Mouse (Mus musculus) testis, adult 2 months (tissue): ENCODE results near the gene Notch1. TPM values are rescaled to one million over a fixed set of nuclear protein-coding genes. Genes with fewer than 3 reads are reported as not detected.
A peak's percentile ranks its signal among the peaks of the same experiment; 100 is the strongest.

Source experiments
- H3K27ac ChIP-seq: fragments of 200-500 bp; 2 replicates; pipeline ENCODE4 v1.5.1; 2012; ENCODE audit warnings: low read depth, low read length; ENCODE audit not compliant: control insufficient read depth, insufficient read depth
- H3K27me3 ChIP-seq: fragments of 200-500 bp; 2 replicates; pipeline ENCODE4 v1.6.1; 2012; ENCODE audit warnings: mild to moderate bottlenecking, low read length, moderate library complexity; ENCODE audit not compliant: control insufficient read depth, insufficient read depth
- H3K36me3 ChIP-seq: fragments of 200-500 bp; 2 replicates; pipeline ENCODE4 v1.6.1; 2012; ENCODE audit warnings: mild to moderate bottlenecking, low read length; ENCODE audit not compliant: control insufficient read depth, insufficient read depth
- H3K4me1 ChIP-seq: fragments of 200-500 bp; 2 replicates; pipeline ENCODE4 v1.6.1; 2012; ENCODE audit warnings: low read length; ENCODE audit not compliant: control insufficient read depth, insufficient read depth
- H3K4me3 ChIP-seq: fragments of 200-500 bp; 2 replicates; pipeline ENCODE4 v1.5.1; 2012; ENCODE audit warnings: low read depth, mild to moderate bottlenecking, low read length, moderate library complexity, mixed read lengths; ENCODE audit not compliant: control insufficient read depth
- CTCF ChIP-seq: fragments of 200-500 bp; IDR thresholded peaks from 2 replicates; pipeline ENCODE4 v1.5.1; 2012; ENCODE audit warnings: low read depth, mild to moderate bottlenecking, inconsistent platforms, low read length, moderate library complexity; ENCODE audit not compliant: control insufficient read depth, insufficient read depth, insufficient replicate concordance
- POLR2A ChIP-seq: fragments of 200-500 bp; IDR thresholded peaks from 2 replicates; pipeline ENCODE4 v1.6.1; 2012; ENCODE audit warnings: low read depth, mild to moderate bottlenecking, inconsistent platforms, low read length, moderate library complexity; ENCODE audit not compliant: control insufficient read depth
- polyA plus RNA-seq: library from polyadenylated mRNA; depleted of rRNA; stranded (reverse); fragments of >200 nt; gene quantifications from 2 replicates; pipeline ENCODE4 v1.2.3, GENCODE M21; 2012

The Notch1 gene
- polyA plus RNA-seq, 1 experiment: 3.0 TPM

DNA sequence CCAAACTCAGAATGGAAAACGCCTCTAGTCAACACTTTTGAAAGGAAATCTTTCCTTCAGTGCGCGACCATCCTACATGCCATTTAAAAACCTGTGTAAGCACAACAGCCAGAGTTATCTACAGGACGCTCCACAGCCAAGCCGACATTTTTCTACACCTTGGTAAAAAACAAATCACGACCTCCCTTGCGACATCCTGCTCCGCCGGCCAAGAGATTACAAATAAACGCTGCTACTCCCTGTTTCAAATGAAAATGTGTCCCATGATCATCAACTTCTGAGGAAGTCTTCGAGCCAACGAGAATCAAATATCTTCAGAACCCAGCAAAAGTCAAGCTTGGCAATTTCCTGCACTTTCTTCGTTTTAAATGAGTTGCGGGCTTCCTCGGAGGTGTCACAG is 72.1 kb downstream of the Notch1 start:
- Histone ChIP-seq H3K4me1 (peaks cover 4% of the 10 kb centered on the region), H3K36me3 (peaks cover 5% of the 10 kb centered on the region), H3K27me3 (no peaks in the 10 kb centered on the region), H3K4me3 (peak overlapping the region; percentile 81), H3K27ac (peak overlapping the region; percentile 79)
- TF ChIP-seq CTCF: no peak
- TF ChIP-seq POLR2A: no peak

- no peak overlapping the region for H3K27ac ChIP-seq
- peaks cover 4% of the 10 kb centered on the region for H3K4me1 ChIP-seq
These were observed 72.6 kb downstream of the Notch1 start for GRCm38 (mm10) chr2:26443876-26444275.

DNA sequence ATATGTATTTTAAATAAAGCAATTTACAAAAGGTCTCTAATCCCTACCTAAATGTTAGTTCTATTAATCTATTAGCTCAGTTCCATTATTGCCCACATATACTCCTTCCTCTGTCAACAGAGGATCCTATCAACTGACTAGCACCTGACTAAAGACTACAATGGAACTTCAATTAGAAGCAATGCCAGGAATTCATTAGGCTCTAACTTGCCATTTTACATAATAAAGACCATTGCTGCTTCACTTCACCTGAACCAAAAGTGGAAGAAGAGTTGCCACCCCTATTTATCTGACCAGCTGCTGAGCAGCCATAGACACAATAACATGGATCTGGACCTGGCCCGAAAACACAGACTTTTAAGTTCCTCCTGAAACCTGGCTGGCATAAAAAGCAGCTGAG is 73.6 kb downstream of the Notch1 start:
- H3K27me3 ChIP-seq: no peaks in the 10 kb centered on the region
- no peak overlapping the region for H3K27ac ChIP-seq
- peaks cover 9% of the 10 kb centered on the region for H3K36me3 ChIP-seq
- peaks cover 4% of the 10 kb centered on the region for H3K4me1 ChIP-seq
- H3K4me3 ChIP-seq: no peak overlapping the region
- TF ChIP-seq POLR2A: no peak
- TF ChIP-seq CTCF: no peak

More at GRCm38 (mm10) chr2:26443876-26444275, 72.6 kb downstream of the Notch1 start:
- no peak for TF ChIP-seq POLR2A
- no peak for TF ChIP-seq CTCF
- H3K36me3 ChIP-seq: peaks cover 5% of the 10 kb centered on the region
- H3K27me3 ChIP-seq: no peaks in the 10 kb centered on the region
- peak overlapping the region; percentile 81 for H3K4me3 ChIP-seq

DNA sequence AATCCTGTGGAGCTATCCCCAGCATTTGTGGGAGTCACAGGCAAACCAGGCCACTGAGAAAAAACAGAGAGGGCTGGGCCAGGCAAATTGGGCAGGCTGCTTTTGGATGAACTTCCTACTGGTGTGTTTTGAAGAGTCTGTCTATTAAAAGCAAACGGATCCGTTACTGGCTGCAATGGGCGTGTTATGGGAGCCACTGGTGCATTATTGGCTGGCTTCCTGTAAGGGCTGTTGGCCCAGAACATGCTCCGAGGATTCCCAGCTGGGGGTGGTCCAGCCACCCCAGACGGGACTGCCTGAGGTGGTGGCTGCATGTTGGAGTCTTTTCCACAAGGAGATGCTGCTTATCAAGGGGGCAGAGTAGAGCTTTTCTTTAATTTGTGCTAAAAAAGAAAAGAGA is 74.8 kb downstream of the Notch1 start:
- no peaks in the 10 kb centered on the region for H3K27me3 ChIP-seq
- H3K27ac ChIP-seq: no peak overlapping the region
- peaks cover 3% of the 10 kb centered on the region for H3K4me1 ChIP-seq
- peaks cover 9% of the 10 kb centered on the region for H3K36me3 ChIP-seq
- TF ChIP-seq CTCF: no peak
- no peak for TF ChIP-seq POLR2A
- no peak overlapping the region for H3K4me3 ChIP-seq

DNA sequence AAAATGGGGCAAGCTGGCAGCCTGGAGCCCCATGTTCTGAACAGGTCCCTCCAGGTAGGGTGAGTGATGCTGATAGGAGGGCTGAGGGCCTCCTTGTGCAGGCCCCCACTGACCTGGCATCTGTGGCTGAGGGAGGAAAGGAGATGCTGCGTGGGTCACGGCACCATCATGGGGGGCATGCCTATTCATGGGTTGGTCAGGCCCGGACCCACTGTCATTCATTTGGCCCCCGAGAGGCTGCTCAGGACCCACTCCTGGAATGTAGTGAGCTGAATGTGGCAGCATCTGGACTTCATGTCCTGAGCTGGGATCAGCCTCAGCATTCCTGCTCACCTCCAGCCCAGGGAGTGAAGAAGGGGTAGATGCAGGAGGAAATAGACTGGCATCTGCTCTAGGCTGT is 75.2 kb downstream of the Notch1 start:
- Histone ChIP-seq H3K27me3 (no peaks in the 10 kb centered on the region), H3K4me3 (no peak overlapping the region), H3K4me1 (no peaks in the 10 kb centered on the region; the same call in none of the 2 replicates), H3K27ac (no peak overlapping the region), H3K36me3 (peaks cover 9% of the 10 kb centered on the region)
- no peak for TF ChIP-seq POLR2A

GRCm38 (mm10) chr2:26439671-26440070 is 76.8 kb downstream of the Notch1 start:
- H3K36me3 ChIP-seq: peaks cover 9% of the 10 kb centered on the region

GRCm38 (mm10) chr2:26438373-26438772 is 78.1 kb downstream of the Notch1 start:
- TF ChIP-seq CTCF (no peak), POLR2A (no peak)
- peaks cover 10% of the 10 kb centered on the region for H3K36me3 ChIP-seq

More at GRCm38 (mm10) chr2:26439671-26440070, 76.8 kb downstream of the Notch1 start:
- no peak overlapping the region for H3K4me3 ChIP-seq
- H3K4me1 ChIP-seq: no peaks in the 10 kb centered on the region; the same call in none of the 2 replicates
- TF ChIP-seq POLR2A: no peak
- TF ChIP-seq CTCF: no peak
- H3K27ac ChIP-seq: no peak overlapping the region
- no peaks in the 10 kb centered on the region for H3K27me3 ChIP-seq

DNA sequence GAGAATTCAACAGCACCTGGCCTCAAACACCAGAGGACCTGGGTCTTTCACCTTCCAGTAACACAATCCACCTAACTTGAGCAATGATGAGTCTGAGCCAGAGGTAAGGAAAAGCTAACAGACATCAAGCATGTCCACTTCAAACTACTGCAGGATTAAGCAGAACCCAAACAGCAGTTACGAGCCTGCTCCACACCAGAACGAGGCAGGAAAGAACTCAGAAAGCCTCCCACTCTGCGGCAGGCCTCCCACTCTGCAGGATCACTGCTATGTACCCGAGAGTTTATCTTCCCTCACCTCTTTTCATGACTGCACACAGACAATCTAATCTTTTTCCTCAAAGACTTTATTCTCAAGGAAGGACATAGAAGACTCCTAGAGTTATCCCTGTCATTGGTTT is 79.2 kb downstream of the Notch1 start:
- H3K27ac ChIP-seq: no peak overlapping the region
- H3K4me3 ChIP-seq: no peak overlapping the region
- TF ChIP-seq POLR2A (no peak), CTCF (no peak)
- no peaks in the 10 kb centered on the region; the same call in none of the 2 replicates for H3K4me1 ChIP-seq
- peaks cover 12% of the 10 kb centered on the region for H3K36me3 ChIP-seq
- H3K27me3 ChIP-seq: no peaks in the 10 kb centered on the region

More at GRCm38 (mm10) chr2:26438373-26438772, 78.1 kb downstream of the Notch1 start:
- H3K27me3 ChIP-seq: no peaks in the 10 kb centered on the region
- H3K27ac ChIP-seq: no peak overlapping the region
- H3K4me3 ChIP-seq: no peak overlapping the region
- H3K4me1 ChIP-seq: no peaks in the 10 kb centered on the region; the same call in none of the 2 replicates
